Mouse (Mus musculus) embryonic fibroblast, embryonic 13.5 days (primary cell): ENCODE results near the gene Ptprcap.

Source experiments
- CTCF ChIP-seq: IDR thresholded peaks from 2 replicates; pipeline ENCODE4 v1.5.1; 2011; ENCODE audit warnings: mild to moderate bottlenecking, control low read depth, low read length, moderate library complexity, borderline replicate concordance; ENCODE audit not compliant: insufficient read depth
- POLR2A ChIP-seq: IDR thresholded peaks from 2 replicates; pipeline ENCODE4 v1.6.1; 2011; ENCODE audit warnings: low read depth, mild to moderate bottlenecking, control low read depth, low read length, moderate library complexity

DNA sequence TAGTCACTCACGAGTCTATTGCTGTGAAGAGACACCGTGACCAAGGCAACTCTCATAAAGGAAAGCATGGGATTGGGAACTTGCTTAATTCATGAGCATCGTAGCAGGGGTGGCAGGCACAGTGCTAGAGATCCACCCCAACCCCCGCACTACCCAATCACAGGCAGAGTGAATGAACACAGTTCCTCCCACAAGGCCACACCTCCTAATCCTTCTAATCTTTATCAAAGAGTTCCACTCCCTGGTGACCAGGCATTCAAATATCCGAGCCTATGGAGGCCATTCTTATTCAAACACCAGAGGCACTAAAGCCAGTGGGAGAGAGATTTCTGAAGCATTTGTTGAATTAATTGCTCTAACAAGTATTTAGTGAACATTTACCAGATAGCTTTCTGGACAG lies 7.5 kb upstream of the Ptprcap start:
- TF ChIP-seq CTCF (no peak), POLR2A (no peak)
